Mouse (Mus musculus) B cell, adult 2 months (primary cell): ENCODE measurements around the gene Gm20854.
"Not testable (repeated sequence)": the region's sequence is repeated elsewhere in the genome, so short reads cannot be mapped to it uniquely, and the experiment has no call there.

Experiments used
- DNase-seq, 2 experiments: peaks; one replicate each; pipeline ENCODE4 v3.0.0; 2022

Gene Gm20854

DNA sequence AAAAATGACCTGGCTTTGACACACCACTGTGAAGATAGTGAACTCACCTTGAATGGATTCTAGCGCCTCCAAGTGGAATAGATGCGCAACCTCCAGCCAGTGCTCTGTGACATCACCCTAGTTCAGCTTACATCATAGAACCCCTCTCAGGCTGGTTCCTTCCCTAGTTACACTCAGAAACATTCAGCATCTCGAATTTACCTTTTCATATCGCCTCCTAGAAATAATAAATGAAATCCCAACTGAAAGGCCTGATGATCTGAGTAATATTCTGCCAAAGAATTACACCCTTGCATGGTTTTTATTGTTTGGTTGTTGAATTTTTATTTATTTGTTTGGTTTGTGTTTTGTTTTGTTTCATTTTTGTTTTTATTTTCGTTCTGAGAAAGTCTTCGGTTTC, at the start of gene Gm20854:
Gm20854 (minus strand) TSS at position 101 of the 400 bp plus-strand sequence.
- DNase-seq, result not testable (repeated sequence)
